Mouse (Mus musculus) lung, postnatal 14 days (tissue): Measurements from ENCODE around the gene Arhgap23.

Source experiments
- DNase-seq: peaks from one replicate; pipeline ENCODE4 v3.0.0; 2021

Arhgap23 gene

DNA sequence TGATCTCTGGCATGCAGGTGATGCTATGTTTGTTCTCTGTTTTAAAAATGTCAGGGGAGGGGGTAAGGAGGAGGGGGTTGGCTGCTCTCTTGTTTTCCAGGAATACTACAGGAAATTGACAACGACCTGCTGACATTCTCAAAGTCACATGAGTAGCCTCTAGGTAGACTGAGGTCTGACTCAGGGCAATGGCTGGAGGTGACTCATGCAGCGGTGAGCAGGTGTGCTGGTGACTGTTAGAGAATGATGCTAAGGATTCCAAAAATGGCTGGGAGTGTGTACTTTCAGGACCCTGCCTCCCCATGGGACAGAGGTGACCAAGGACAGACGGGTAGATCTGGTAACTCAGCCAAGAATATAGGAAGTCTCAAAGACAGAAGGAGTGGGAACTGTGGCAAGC is 92.9 kb downstream of the Arhgap23 start:
- no peak for DNase-seq

DNA sequence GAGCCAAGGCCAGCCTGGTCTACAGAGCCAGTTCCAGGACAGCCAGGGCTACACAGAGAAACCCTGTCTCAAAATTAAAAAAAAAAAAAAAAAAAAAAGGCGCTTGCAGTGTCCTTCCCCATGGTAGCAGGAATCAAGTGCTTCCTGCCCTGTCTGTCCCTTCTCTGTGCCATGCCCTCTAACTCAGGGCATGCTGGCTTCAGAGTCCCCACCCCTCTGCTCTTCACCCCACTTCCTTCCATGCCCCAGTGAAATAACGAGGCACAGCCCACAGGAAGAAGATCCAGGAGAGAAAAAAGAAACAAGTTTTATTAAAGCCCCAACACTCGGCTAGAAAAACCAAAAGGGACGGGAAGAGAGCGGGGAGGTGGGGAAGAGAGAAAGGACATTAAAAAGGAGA is 93.7 kb downstream of the Arhgap23 start:
- no peak for DNase-seq

DNA sequence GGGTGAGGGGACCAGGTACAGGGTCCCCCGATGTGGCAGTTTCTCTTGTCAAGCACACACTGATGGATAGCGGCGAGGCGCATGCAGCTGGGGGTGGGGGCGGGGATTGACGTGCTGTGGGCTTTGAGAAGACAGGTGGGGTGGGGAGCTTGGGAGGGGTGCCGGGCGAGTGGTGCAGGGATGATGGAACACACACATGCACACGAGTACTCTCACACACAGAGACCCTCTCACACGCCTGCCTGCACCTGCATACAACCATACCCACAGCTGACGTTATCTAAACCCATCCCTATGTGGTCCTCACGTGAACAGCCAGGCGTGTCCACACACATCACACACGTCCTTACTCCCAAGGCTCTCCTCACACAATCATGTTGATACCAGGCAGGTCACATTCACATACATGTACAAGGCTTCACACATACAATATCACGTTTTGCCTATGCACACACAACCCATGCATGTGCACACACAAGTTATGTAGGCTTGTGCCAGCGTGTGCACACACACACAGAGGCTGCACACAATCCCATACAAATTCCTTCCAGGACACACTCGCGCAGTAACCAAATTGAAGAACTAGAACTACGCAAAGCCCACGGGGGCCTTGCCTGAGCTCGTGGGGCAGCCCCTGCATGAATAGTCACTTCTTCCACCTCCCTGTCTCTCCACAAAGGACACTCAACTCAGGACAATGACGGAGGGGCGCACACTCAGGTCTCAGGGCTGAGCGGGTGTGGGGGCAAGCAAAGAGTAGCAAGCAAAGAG is 94.6 kb downstream of the Arhgap23 start:
- DNase-seq: no peak

DNA sequence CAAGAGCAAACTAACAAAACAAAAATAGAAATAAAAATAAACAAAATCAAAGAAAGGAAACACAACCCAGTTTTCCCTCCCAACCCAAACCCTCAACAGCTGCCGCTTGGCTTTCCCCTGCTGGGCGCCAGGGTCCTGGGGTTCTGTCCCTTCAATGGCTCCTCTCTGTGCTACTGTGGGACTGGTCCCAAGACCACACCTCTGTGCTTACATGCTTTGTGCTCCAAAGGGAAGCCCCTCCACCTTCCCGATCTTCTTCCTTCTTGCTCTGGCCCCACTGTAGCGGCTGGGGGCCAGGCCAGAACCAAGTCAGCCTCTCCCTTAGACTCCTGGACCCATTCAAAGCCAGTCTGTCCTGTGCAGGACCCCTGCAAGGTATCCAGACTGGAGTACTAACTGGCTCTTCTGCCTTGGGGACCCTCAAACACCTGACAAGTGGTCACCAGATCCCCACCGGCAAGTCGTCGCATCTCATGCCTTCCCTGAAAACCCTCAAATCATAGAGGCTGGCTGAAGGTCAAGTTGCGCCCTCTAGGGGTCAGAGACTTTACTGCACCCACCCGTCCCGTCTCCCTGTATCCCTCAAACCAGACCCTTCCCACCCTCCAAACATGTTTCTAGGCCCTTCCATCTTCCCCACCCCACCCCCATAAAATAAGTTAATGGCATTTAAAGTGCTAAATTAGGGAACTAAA is 95.8 kb downstream of the Arhgap23 start:
- peak; percentile 82 for DNase-seq

DNA sequence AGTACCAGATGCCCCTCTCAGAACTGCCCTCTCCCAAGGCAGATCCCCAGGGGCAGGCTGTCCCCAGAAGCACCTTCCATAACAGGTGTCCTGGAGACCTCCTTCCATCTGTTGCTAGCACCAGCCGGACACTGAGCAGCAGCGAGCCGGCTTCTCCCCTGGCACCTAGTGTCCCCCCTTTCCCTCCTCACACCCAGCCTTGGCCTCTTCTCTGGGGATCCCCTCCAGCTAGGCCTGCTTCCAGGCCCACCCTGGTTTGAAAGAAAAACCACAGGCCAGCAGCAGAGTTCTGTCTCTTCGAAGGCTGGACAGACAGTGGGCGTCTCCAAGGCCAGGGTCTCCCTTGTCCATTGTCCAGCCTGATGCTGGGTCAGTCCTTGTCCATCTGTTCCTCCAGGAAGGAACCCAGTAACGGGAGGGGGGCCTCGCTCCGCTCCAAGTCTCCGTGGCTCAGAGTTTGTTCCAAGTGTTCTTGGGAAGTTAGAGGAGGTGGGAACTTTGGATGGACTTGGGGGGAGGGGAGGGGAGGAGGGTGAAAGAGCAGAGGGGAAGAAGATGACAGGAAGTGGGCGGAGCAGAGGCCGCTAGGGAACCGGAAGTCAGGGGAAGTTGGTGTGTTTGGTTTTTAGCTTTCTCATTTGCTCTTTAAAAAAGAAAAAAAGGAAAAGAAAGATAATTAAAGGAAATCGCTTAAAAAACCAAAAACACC is 96.5 kb downstream of the Arhgap23 start:
- DNase-seq: peak; percentile 58

DNA sequence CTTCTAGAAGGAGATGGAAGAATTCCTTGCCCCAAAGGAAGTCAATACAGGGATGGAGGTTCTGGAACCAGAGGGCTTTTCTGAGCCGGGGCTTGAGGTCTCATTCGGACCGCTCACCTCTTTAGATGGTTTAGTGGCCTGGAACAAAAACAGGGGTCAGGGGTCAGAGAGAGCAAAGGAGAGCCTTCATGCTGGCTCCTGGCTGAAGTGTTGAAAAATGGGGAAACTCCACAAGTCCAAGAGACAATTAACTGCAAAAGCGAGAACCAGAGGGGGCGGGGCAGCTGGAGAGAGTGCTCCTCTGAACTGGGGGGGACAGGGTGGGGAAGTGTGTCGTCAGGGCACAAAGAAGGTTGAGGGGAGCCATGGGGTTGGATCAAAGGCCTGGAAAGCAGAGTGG is 97.2 kb downstream of the Arhgap23 start:
- no peak for DNase-seq

DNA sequence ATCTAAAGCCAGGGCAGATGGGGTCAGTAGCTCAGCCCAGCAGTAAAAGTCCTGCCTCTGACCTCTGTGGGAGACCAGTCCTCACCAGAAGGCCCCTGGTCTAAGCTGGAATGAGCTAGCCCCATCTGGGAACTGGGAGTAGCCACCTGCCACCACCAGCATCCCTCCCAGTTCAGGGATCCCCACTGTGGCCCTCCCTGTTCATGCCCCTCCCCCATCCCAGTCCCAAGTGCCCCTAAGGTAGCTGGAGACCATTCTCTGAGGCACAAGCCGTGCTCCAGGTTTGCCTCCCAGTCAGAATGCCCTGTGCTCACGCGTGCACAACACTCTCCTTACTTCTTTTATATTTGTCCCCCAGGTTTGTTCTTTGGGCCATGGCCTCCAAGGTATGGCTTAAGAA is 97.7 kb downstream of the Arhgap23 start:
- DNase-seq: no peak

DNA sequence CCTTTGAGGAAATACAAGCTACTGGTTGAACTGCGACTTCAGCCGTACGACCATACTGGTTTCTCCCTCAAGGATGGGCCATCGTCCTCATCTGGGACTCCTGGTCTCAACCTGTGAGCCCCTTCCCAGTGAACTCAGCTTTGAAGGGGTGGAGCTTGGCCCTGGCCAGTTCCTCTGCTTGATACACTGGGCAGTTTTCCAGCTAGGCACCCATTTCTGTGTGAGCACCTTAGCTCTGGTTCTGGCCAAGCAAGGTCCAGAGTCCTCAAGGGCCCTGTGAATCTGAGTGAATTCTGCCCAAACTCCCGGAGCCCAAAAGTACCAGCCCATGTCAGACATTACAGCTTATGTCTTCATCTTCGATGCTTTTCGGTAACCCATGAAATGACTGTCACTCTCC is 105.2 kb downstream of the Arhgap23 start:
- DNase-seq: no peak

DNA sequence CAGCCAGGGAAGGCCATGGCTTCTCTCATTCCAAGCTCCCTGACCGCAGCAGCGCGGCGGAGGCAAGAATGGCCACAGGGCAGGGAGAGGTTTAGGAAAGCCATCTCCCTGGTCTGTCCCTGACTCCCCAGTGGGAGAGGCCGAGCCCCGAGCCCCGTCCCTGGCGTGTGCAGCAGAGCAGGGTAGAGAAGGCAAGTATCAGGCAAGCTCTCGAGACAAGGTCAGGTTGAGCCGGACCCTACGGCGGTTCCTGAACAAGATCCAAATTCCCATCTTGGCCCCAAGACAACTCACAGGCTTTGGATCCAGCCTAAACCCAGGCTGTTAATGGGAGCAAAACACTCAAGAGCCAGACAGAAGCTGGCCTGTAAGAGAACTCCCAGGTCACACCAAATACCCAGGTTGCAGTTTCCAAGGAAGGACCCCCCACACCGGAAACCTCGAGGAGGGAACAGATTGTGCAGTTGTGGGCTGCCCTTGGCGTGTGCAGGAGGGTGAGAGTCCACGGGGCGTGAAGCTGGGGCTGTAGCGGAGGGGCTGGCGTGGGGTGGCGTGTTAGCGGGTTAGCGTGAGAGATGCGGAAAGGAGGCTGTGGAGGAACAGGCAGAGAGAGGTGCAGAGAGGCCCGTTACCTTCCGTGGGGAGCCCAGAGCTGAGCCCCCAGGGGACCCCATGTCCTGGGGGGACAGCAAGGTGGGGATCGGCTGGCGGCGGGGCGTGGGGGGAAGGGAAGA is 106.6 kb downstream of the Arhgap23 start:
- DNase-seq: no peak

DNA sequence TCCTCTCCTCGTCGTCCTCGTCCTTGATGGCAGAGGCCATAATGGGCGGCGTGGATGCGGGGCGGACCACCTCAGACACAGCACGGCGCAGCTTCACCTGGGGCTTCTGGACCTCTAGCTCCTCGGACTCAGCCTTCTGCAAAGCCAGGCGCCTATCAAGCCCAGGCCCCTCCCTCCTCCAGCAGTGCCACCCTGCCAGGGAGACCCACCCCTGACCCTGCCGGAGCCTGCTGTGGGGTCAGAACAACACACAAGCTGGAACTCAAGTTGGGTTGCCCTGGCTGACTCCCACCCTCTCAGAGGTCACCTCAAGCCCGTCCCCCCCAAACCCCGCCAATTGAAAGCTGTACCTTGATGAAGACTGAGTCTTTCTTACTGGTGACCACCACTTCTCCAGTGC is 107.8 kb downstream of the Arhgap23 start:
- no peak for DNase-seq

DNA sequence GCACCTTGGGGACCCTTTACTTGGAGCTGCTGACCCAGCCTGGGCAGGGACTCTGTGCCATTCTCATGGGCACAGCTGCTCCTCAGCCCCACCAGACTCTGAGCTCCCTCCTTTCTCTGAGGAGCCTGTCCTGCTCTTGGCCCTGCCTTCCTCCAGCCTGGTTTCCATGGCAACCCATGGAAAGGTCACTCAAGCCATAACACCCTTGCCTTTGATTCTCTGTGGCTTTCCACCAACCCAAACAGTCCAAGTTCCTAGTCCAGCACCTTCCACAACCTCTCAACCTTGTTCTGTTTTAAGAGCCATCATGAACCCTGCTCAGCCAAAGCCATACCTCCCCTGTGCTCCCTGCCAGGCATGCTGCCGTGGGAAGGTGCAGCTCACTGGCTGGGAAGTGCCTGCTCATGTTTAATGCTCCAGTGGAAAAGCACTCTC is 108.5 kb downstream of the Arhgap23 start:
- peak; percentile 39 for DNase-seq

DNA sequence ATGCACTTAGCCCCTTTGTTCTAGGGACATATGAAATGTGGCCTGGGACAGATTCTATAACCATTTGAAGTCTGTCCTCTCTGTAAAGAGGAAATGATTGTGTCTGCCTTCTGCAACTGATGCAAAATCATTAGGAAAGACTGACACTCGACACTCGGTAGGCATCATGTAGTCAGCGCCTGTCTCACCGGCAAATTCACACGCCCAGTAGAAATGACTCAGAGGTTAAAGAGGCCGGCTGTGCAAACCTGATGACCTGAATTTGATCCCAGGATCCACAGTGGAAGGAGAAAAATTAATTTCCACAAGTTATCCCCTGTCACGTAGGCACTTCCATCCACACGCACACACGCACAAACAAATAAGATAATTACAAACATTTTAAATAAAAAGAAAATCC is 109.0 kb downstream of the Arhgap23 start:
- no peak for DNase-seq

DNA sequence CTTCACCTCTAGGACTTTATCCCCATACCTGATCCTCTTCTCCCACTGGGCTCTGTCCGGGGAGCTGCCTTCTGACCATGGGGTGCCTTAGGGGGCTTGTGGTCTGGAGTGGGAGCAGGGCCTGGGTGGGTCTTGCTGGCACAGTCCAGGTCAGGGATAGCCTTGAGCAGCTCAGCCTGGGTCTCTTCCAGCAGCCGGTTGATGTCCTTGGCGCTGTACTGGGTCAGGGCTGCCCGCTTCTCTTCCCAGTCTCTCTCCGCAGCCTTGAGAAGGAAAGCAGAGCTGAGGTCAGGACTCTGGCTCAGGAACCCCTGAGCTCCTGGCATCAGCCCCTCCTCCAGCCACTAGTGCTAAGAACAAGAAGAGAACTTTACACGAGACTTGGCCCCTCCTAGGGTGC is 110.0 kb downstream of the Arhgap23 start:
- no peak for DNase-seq

DNA sequence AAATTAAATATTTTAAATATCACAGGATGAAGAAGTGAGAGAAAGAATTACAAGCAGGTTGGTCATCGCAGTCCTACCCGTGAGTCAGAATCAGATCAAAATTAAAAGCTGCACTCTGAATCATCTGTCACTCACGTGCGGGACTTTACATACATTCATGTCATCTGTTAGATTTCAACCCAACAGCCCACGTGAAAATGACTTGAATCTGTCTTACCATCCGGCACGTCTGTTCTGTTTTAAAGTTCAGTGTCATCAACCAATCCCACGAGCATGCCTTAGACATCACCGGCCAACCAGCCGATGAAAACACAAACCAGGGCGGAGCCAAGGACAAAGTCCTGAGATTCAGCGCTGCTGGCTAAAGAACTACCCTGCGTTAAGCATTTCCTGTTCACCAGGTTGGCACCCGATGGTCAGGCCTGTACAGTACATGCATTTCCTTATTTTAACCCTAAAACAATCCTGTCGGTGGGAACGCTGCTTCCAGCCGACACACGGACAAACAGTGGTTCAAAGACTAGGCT is 113.0 kb downstream of the Arhgap23 start:
- no peak for DNase-seq

DNA sequence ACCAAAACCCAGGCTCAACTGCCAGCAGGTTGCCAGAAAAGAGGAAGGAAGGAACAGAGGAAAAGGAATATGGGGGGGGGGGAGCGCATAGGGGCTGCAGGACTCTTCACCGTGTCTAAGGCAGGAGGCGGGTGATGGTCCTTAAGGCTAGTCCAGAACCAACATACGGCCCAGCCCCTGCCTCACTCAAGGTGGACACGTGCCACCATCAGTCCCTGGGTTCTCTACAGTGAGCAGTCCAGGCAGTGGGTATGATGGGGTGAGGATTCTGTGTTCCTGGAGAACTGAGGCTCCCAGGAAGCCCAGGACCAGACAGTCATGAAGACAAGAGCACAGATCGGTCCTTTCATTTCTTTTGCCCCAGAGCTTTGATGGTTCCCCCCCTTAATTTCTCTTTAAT is 114.7 kb downstream of the Arhgap23 start:
- no peak for DNase-seq

DNA sequence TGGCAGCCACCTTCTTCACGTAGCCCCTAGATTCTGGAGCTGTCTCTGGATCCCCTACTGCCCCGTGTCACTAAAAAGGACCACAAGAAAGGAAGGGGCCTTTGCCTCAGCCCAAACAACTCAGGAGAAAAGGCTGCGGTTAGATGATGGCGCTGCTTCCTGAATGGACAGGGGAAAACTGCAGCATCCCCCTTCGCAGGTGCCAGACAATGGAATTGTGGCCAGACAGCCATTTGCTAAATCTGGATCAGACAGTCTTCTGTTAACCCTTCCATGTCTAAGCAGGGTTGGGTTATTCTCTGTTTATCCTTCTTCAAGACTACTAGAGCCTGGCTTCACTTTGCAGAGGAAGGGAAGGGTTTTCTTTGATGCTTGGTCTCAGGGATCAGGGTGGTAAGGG is 115.6 kb downstream of the Arhgap23 start:
- DNase-seq: no peak

DNA sequence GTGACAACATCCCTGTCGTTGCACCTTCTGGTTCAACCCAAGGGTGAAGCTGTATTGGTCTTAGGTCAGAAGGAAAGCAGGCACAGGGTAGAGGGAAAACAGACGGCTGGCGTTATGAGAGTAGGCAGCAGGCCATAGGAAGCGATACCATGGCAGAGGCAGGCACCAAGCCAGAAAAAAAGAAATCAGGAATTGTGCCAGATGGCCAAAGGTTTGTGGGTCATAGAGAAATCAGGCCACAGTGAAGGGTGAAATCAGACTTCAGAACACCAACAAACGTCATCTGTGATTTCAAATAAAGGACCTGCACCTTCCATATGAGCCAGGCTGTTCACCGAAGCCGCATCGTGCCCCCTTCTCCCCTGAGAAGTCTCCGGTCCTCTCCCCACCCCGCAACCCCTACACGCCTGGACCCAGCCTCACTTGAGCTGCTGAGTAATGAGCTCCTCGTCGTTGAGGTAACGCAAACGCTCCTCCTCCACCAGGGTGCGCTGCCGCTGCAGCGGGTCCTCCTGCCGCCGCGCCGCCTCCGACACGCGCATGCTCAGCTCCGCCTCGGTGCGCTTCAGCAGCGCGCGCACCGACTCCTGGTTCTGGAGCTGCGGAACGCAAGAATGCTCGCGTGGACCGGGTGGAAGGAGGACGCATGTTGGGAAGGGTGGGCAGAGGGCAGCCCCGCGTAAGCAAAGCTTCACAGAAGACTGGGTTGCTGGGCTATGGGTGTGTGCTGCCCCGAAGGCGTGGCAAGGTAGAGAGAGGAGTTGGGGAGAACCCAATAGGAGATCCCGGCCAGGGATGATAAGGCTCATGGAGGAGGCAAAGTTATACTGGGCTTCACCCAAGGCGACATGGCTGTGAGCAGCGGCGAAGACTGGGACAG is 116.3 kb downstream of the Arhgap23 start:
- peak; percentile 94 for DNase-seq

DNA sequence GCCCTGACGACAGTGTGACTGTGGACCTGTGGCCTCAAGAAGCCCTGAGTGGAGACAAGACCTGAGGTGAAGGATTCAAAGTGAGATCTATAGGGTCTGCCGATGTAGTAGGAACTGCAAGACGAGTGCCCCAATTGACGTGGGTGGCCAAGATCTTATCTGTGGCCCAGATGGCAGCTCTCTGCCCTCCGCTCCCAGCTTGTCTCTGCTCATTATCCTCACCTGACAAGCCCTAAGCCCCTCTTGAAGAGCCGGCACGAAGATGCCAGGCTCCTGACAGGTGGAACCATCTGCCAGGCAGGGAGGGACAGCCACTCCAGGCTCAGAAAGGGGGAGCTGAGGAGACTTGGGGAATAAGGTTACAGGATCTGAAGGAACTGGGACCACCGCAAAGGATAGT is 117.0 kb downstream of the Arhgap23 start:
- no peak for DNase-seq

DNA sequence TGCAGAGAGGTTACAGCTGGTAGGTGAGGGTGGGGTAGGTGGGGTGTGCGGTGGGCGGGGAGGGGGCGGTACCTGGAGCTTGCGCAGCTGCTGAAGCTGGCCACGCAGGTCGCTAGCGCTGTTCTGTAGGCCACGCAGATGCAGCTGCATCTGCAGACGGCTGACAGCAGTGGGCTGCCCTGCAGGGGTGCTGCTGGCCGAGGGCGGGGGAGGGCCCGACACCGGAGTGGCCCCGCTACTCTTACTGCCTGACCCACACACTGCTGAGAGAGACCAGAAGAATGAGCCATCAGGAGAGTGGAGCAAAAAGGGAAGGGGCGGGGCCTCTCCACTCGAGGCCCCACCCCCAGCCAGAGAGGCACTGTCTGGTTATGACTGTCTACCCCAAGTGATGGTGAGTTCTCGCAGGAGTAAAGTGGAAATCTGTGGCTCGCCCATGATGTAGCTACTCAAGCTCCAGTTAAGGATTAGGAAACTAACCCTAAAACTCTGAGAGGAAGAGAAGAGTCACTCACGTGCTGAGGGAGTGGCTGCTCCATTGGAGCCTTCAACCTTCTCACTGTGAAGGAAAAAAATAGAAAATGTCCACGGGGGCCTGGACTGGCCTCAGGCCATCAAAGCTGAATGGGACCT is 117.7 kb downstream of the Arhgap23 start:
- DNase-seq: no peak

DNA sequence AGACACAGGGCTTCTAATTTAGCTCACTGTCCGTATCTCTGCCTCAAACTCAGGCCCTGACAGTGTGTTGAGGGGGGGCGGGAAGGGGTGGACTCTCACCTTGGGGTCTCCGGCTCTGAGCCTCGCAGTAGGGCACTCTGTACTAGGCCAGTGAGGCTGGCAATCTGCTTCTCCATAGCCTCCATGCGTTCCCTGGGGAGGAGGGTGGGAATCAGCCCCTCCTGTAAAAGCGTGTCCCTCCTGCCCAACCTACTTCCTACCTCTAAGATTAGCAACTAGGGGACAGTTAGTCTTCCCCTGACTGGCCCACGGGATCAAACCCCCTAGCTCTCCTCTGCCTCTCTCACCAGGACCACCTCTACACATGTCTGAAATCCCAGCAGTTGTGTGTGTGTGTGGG is 118.3 kb downstream of the Arhgap23 start:
- DNase-seq: no peak
